Mouse (Mus musculus) brain, embryonic 14.5 days (tissue): ENCODE data around the gene Iqsec1. TPM values are rescaled to one million over a fixed set of nuclear protein-coding genes. Genes with fewer than 3 reads are reported as not detected.

ENCODE experiments used
- DNase-seq: peaks from one replicate; pipeline ENCODE4 v3.0.0-alpha.2; 2011; ENCODE audit warnings: low read depth
- CTCF ChIP-seq: fragments of 200-500 bp; IDR thresholded peaks from 2 replicates; pipeline ENCODE4 v1.5.1; 2012; ENCODE audit warnings: inconsistent platforms, mild to moderate bottlenecking, moderate library complexity, borderline replicate concordance; ENCODE audit not compliant: insufficient read depth, insufficient read length; ENCODE audit errors: extremely low read depth
- POLR2A ChIP-seq: fragments of 200-500 bp; IDR thresholded peaks from 2 replicates; pipeline ENCODE4 v1.6.1; 2012; ENCODE audit warnings: mild to moderate bottlenecking, inconsistent platforms, borderline replicate concordance; ENCODE audit not compliant: poor library complexity, insufficient read depth, insufficient read length, severe bottlenecking; ENCODE audit errors: extremely low read depth
- polyA plus RNA-seq: library from polyadenylated mRNA; depleted of rRNA; stranded (reverse); fragments of >200 nt; gene quantifications from 2 replicates; pipeline ENCODE4 v1.2.3, GENCODE M21; 2012

The Iqsec1 gene
- polyA plus RNA-seq, 1 experiment = 91.1 TPM

DNA sequence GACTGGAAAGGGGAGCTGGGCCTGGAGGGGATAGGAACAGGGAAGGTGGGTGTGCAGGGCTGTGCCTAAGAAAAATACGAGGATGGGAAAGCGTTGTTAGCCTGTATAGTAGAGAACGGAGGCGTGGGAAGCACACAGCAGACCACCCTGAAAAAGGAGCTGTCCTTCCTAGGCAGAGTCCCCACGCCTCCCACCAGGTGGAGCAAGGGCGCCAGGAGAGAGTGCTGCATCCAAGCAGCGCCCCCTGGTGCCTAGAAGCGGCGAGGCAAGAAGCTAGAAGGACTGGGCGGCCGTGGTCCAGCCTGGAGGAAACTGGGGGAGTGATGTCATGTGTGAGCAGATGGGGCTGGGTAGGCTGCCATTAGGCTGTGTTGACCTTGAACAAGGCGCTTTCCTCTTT is 251.1 kb downstream of the Iqsec1 start:
- peak; percentile 95 for DNase-seq
- peak; percentile 100 for TF ChIP-seq CTCF
- no peak for TF ChIP-seq POLR2A

DNA sequence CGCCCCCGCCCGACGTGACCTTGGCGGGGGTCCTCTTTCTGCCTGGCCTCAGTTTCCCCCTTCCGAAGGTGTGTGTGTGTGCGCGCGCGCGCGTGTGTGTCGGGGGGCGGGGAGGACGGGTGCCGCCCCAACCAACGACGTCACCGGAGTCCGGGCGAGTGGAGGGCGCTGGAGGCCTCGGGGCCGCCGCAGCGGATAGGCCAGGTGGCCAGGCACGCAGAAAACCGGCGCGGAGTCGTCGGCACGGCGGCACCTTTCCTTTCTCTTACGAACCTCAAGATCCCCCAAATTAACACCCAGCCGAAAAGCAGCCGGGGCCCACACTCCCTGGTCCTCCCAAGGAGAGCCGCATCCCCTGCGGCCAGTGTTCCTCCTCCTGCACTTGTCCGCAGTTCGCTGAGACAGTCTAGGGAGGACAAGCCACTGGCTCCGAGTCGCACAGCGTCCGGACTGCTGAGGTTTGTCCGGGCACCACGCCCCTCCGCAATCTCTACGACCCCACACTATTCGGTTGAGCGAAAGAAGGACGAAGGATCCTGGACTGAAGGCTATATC is 251.7 kb downstream of the Iqsec1 start:
- peak; percentile 69 for DNase-seq
- TF ChIP-seq CTCF (no peak), POLR2A (peak; percentile 27; the same call in 1 of the 2 replicates)

DNA sequence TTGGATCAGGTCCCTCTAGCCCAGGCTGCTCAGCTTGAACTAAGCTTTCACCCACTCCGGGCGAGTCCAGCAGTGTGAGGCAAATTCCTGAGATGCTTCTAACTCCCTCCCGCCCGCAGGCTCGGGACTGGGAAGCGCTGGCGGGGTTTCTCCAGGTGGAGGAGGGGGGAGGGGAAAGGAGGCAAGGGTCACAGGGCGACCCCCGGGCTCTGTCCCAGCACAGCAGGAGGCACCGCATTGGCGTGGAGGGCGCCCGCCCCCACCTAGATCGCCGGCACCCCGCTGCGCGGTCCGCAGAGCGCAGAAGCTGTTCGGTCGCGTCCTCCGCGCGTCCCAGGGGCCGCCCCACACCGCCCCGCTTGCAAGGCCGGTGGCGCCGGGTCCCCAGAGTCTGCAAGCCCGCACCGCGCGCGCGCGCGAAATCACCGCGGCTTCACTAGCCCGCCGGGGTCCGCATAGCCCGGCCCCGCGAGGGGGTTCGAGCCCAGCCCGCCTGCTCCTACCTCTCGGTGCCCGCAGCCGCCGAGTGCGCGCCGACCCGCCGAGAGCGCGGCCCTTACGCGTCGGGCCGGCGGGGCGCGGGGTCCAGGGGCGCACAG is 252.3 kb downstream of the Iqsec1 start:
- TF ChIP-seq CTCF (no peak), POLR2A (no peak)
- peak; percentile 56 for DNase-seq

DNA sequence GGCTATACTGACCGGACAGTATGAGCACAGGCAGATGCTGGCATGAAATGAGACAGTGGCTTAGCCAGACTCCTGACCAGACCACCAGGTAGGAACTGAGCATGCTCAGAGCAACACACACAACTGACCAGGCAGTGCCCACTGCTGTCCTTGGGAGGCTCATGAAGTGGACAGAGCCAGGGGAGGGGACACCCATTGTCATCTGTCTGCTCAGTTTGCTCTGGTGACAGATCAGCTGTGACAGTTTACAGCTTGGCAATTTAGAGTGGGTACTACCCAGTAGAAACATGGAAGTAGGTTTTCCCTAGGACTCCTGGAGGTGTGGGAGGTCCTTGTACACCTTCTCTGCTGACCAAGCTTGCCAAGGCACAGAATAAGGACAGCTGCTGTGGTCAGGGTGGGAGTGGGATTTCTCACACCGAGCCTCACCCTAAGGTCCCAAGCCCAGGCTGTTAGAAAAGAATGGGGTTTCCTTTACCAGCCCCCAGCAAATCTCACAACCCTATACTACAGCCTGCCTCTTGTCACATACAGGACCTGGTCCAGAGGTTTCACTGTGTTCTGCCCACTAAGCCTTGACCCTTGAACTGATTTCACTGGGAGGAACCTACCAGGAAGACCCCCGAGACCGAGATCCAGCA is 253.0 kb downstream of the Iqsec1 start:
- no peak for DNase-seq
- no peak for TF ChIP-seq POLR2A
- no peak for TF ChIP-seq CTCF

DNA sequence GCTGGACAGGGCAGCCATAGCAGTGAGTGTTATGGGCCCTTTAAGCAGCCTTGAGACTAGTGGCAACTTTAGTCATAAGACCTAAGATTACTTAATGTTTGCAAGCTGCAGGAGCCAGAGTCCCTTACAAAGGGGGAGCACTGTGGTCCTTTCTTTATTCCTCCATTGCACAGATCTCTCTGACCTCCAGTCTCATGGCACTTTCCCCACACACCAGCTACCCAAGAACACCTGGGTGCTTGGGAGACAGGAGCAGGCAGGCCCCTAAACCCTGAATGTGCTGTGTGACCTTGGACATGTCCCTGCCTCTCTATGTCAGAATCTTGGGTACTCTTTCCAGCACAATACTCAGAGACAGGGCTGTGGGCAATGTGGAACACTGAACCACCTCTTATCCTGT is 253.7 kb downstream of the Iqsec1 start:
- TF ChIP-seq CTCF = no peak
- TF ChIP-seq POLR2A = no peak
- DNase-seq = no peak

DNA sequence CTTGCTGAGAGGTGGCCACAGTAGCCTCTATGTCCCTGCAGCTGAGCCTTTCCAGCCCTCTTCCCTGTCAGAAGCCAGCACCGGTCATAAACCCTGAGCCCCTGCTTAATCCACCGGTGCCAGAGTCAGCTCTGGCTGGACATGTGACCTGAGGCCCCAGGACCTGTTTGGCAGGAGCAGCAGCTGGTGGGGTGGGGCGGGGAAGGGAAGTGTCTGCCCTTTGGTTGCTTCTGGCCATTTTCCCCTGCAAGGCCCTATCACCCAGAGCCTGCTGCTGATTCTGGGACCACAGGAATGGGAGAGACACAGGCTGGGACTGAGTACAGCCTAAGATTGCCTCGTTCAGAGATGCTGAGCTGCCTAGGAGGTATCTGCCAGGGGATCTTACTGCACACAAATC is 257.2 kb downstream of the Iqsec1 start:
- no peak for DNase-seq

DNA sequence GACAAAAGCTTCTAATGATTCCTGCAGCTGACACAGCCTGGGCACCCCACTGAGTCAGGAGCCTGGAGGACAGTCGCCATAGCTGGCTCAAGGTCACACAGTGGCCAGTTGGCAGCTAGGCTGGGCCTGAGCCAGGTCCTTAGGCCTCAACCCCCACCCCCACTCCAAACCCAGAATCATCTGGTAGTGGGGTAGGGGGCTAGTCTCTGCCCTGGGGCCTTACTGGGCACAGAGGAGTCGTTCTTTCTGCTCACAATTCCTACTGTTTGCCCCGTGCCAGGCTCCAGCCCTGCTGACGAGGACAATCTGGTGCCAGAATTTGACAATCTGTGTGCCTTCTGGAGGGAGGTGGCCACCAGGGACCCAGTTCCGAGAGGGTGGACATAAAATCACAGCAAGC is 258.7 kb downstream of the Iqsec1 start:
- TF ChIP-seq POLR2A (no peak), CTCF (no peak)
- DNase-seq = no peak

More for the DNA sequence above, 257.2 kb downstream of the Iqsec1 start:
- TF ChIP-seq POLR2A (no peak), CTCF (no peak)

DNA sequence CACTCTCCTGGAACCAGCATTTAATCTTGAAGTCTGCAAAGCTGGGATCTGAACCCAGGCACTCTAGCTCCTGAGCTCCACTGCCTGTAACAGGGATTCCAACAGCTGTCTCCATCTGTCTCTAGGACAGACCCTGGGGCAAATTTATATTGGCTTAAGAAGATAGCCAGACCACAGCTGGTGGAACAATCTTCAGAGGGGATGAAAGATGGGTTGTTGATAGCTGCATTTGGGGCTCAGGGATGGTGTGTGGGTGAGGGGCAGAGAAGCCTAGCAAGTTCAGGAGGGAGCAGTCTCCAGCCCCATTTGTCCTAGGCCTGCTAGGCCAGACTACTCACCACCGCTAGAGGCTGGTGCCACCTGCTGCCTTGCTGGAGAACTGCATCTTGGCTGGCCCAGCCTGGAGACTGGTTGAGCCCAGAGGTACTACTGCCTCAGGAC is 260.0 kb downstream of the Iqsec1 start:
- no peak for TF ChIP-seq POLR2A
- TF ChIP-seq CTCF = peak; percentile 99
- DNase-seq = peak; percentile 86

DNA sequence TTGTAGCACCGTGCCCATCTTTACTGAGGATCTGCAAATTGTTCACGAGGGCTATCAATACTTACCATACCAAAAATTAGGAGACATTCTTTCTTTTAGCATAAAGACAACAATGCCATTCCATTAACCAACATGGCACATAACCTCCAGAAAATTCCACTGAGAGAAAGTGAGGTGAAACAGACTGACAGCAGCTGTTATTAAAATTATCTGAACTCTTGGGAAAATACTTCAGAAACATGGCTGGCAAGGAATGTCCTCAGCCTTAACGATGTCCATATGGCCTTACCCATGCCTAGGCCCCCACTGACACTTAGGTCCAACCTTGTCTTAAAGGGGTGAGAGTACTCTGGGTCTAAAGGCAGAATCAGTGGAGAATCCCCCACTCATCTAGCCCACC is 260.7 kb downstream of the Iqsec1 start:
- DNase-seq = no peak
- TF ChIP-seq POLR2A = no peak
- no peak for TF ChIP-seq CTCF

DNA sequence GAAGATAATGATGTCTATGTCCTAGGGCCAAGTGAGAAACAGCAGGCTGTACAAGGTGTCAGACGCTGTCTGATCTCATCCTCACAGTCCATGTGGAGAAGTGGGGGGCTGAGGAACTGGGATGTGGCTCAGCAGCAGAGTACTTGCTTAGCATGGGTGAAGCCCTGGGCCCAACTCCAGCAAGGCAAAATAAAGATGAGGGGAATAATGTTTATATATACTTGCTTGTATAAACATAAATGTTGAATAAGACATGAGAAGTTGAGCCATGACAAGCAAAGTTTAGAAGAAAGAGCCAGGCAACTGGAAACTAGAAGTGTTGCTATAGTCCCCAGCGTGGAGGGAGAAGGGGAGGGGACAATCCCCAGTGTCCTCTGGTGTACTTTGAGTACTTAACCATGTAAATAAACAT is 261.8 kb downstream of the Iqsec1 start:
- TF ChIP-seq POLR2A = no peak
- TF ChIP-seq CTCF = no peak
- DNase-seq = peak; percentile 63

DNA sequence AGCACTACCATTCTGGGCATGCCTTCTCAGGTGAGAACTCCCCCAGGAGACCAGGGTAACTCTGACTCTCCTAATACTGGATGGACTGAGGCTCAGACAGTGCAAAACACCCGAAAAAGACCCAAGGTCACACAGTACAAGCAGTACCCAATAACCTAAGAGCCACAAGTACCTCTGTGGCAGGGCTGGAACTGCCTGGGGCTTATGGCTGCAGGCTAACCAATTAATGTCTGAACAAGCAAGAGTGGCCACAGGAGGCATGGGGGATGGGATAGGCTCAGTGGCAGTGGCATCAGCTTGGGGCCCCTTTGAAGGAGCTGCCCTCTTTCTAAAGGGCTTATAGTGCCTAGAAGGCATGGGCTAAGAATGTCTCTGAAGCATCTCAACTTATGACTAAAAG is 263.0 kb downstream of the Iqsec1 start:
- TF ChIP-seq CTCF (no peak), POLR2A (no peak)
- peak; percentile 68 for DNase-seq
